Comparison of ENCODE assay signal across 8 mouse cellular contexts in the genomic region with DNA sequence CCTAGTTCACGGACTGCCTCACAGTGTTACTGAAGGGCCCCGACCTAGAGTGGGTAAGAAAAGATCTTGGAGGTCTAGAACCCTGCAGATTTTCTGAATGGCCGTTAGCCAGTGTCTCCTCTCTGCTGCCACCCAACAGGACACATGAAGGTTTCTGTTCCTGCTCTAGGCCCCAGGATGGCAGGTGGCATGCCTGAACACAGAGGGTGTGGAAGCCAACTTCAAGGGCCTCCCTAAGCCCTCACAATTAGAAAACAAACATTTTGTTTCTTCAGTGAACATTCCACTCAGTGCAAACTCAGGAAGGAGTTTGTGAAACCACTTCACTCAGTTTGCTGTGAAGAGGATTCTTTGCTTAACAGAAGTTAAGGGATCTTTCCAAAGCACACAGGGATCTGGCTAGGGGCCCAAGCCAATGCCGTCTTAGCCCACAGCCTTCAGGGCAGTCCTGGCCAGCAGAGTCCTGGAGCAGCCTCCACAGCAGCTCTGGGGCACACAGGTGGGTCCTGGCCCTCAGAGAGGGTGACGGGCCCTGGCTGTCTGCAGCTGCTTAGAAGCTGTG.
A peak's percentile ranks its signal among the peaks of the same experiment; 100 is the strongest.
DNase-seq lines count a peak whose midpoint lies in the region; ATAC-seq lines count a peak whose summit lies in the region.

No protein-coding gene starts in this region.

- no peaks in the 10 kb centered on the region for H3K27me3 ChIP-seq in kidney, embryonic 16.5 days (ENCODE audit: insufficient read depth, low read length)

- H3K4me3 ChIP-seq in kidney, embryonic 16.5 days (ENCODE audit: low read length): no peak overlapping the region

- peaks cover 17% of the 10 kb centered on the region; the same call in 1 of the 2 replicates for H3K4me1 ChIP-seq in kidney, embryonic 16.5 days (ENCODE audit: insufficient read depth, low read length)

- no peak for ATAC-seq in kidney, embryonic 16.5 days (ENCODE audit: low FRiP score, low TSS enrichment)

- no peak overlapping the region for H3K9ac ChIP-seq in kidney, embryonic 16.5 days (replicated peaks; ENCODE audit: low read length)

- no peaks in the 10 kb centered on the region for H3K9me3 ChIP-seq in kidney, embryonic 16.5 days (ENCODE audit: low read length)

- no peak overlapping the region for H3K27ac ChIP-seq in kidney, embryonic 16.5 days (ENCODE audit: low read length)

- DNase-seq in cerebellum, adult 18-20 months: peak; percentile 51 to 59
- DNase-seq in cerebellum, postnatal 4 days (ENCODE audit: low spot score in 2 of 2): no peak
- peak; percentile 51 for DNase-seq in kidney, adult 18-20 months
- peak; percentile 46 for DNase-seq in kidney, postnatal 10 days
- DNase-seq in lung, postnatal 36 days: peak; percentile 91
- no peak for DNase-seq in ovary, postnatal 10 days (ENCODE audit: low spot score)
- DNase-seq in Muller cell, postnatal 12 days (ENCODE audit: inconsistent ontology term): no peak

- WGBS in kidney, embryonic 16.5 days: 90% methylated on average over 5 of the region's 5 CpGs

- H3K4me2 ChIP-seq in kidney, embryonic 16.5 days (replicated peaks; ENCODE audit: low read depth, low read length): no peak overlapping the region

- no peaks in the 10 kb centered on the region for H3K36me3 ChIP-seq in kidney, embryonic 16.5 days (ENCODE audit: insufficient read depth, low read length)

Comparison
In these comparisons a context has a peak if more than half of its experiments do, and no peak if none do; other contexts are left out.
1. DNase-seq: peak in cerebellum, adult 18-20 months (2 of 2), kidney, adult 18-20 months (single experiment), kidney, postnatal 10 days (single experiment) and lung, postnatal 36 days (single experiment); none in cerebellum, postnatal 4 days (0 of 2), ovary, postnatal 10 days (single experiment) and Muller cell, postnatal 12 days (single experiment).